Mouse (Mus musculus) kidney, adult 2 months (tissue): ENCODE results near the gene Sh3rf3. TPM values are rescaled to one million over a fixed set of nuclear protein-coding genes. Genes with fewer than 3 reads are reported as not detected.

Experiments
- DNase-seq: peaks from one replicate; pipeline ENCODE4 v3.0.0; 2021
- H3K27ac ChIP-seq: fragments of 200-500 bp; 2 replicates; pipeline ENCODE4 v1.5.1; 2012; ENCODE audit warnings: low read depth, low read length, control low read depth, inconsistent platforms; ENCODE audit not compliant: insufficient read depth
- H3K27me3 ChIP-seq: fragments of 200-500 bp; replicated peaks from 2 replicates; pipeline ENCODE4 v1.6.1; 2012; ENCODE audit warnings: mild to moderate bottlenecking, moderate library complexity, low read length, inconsistent platforms; ENCODE audit not compliant: control insufficient read depth, insufficient read depth
- H3K36me3 ChIP-seq: fragments of 200-500 bp; 2 replicates; pipeline ENCODE4 v1.6.1; 2012; ENCODE audit warnings: mild to moderate bottlenecking, moderate library complexity, low read length, inconsistent platforms; ENCODE audit not compliant: control insufficient read depth, insufficient read depth
- H3K4me1 ChIP-seq: fragments of 200-500 bp; 2 replicates; pipeline ENCODE4 v1.6.1; 2011; ENCODE audit warnings: low read length; ENCODE audit not compliant: control insufficient read depth, insufficient read depth
- H3K4me3 ChIP-seq: fragments of 200-500 bp; 2 replicates; pipeline ENCODE4 v1.5.1; 2011; ENCODE audit warnings: mild to moderate bottlenecking, low read depth, low read length, control low read depth; ENCODE audit not compliant: insufficient read depth
- CTCF ChIP-seq: fragments of 200-500 bp; conservative IDR thresholded peaks from 2 replicates; pipeline ENCODE4 v1.5.1; 2011; ENCODE audit warnings: low read depth, mild to moderate bottlenecking, control low read depth, low read length, moderate library complexity, mixed read lengths; ENCODE audit not compliant: insufficient read depth, insufficient read length
- POLR2A ChIP-seq: fragments of 200-500 bp; IDR thresholded peaks from one replicate; pipeline ENCODE4 v1.6.1; 2011; ENCODE audit warnings: low read depth, low read length, control low read depth
- WGBS: fragments of 180-500 bp; shearing (Covaris S2); methylation state at CpG from one replicate; pipeline ENCODE4 v1.1.7; 2018; 5-methylcytosine and 5-hydroxymethylcytosine counted together
- polyA plus RNA-seq: library from polyadenylated mRNA; depleted of rRNA; stranded (reverse); fragments of >200 nt; gene quantifications from 2 replicates; pipeline ENCODE4 v1.2.3, GENCODE M21; 2012

Sh3rf3 gene
- polyA plus RNA-seq, 1 experiment, result 0.22 TPM

- TF ChIP-seq CTCF, result no peak
- no peak for TF ChIP-seq POLR2A
- H3K27ac ChIP-seq, result no peak overlapping the region
- WGBS, result 75% methylated on average over 4 of the region's 4 CpGs
- DNase-seq, result no peak
- H3K36me3 ChIP-seq, result no peaks in the 10 kb centered on the region
- no peaks in the 10 kb centered on the region for H3K4me1 ChIP-seq
- no peak overlapping the region for H3K4me3 ChIP-seq
- H3K27me3 ChIP-seq, result no peaks in the 10 kb centered on the region
These were observed 155.1 kb downstream of the Sh3rf3 start for GRCm38 (mm10) chr10:58968236-58968635.

- WGBS, result 87% methylated on average over 5 of the region's 5 CpGs
- Histone ChIP-seq H3K36me3 (no peaks in the 10 kb centered on the region), H3K4me1 (no peaks in the 10 kb centered on the region), H3K27ac (no peak overlapping the region), H3K27me3 (no peaks in the 10 kb centered on the region), H3K4me3 (no peak overlapping the region)
- no peak for DNase-seq
- TF ChIP-seq POLR2A (no peak), CTCF (no peak)
These were observed 156.2 kb downstream of the Sh3rf3 start for GRCm38 (mm10) chr10:58969351-58969750.

- no peak overlapping the region for H3K27ac ChIP-seq
- H3K4me1 ChIP-seq, result no peaks in the 10 kb centered on the region
- TF ChIP-seq CTCF (no peak), POLR2A (no peak)
- no peaks in the 10 kb centered on the region for H3K36me3 ChIP-seq
- 88% methylated on average over 1 of the region's 1 CpGs for WGBS
- H3K4me3 ChIP-seq, result no peak overlapping the region
- DNase-seq, result no peak
- H3K27me3 ChIP-seq, result no peaks in the 10 kb centered on the region
These were observed 159.0 kb downstream of the Sh3rf3 start for GRCm38 (mm10) chr10:58972115-58972514.

GRCm38 (mm10) chr10:58974138-58974537 is 161.0 kb downstream of the Sh3rf3 start:
- TF ChIP-seq POLR2A, result no peak
- no peak for TF ChIP-seq CTCF
- no peak for DNase-seq
- H3K36me3 ChIP-seq, result no peaks in the 10 kb centered on the region
- no peaks in the 10 kb centered on the region for H3K27me3 ChIP-seq
- no peak overlapping the region for H3K27ac ChIP-seq
- WGBS, result 66% methylated on average over 5 of the region's 5 CpGs
- no peak overlapping the region for H3K4me3 ChIP-seq
- no peaks in the 10 kb centered on the region for H3K4me1 ChIP-seq

- 39% methylated on average over 7 of the region's 7 CpGs for WGBS
- Histone ChIP-seq H3K4me1 (no peaks in the 10 kb centered on the region), H3K27me3 (no peaks in the 10 kb centered on the region), H3K4me3 (no peak overlapping the region), H3K36me3 (no peaks in the 10 kb centered on the region), H3K27ac (no peak overlapping the region)
- TF ChIP-seq CTCF, result no peak
- TF ChIP-seq POLR2A, result no peak
- no peak for DNase-seq
These were observed 166.3 kb downstream of the Sh3rf3 start for GRCm38 (mm10) chr10:58979320-58979959.

GRCm38 (mm10) chr10:58981674-58982329 is 168.6 kb downstream of the Sh3rf3 start:
- Histone ChIP-seq H3K27ac (no peak overlapping the region), H3K27me3 (no peaks in the 10 kb centered on the region), H3K4me3 (no peak overlapping the region), H3K4me1 (no peaks in the 10 kb centered on the region), H3K36me3 (no peaks in the 10 kb centered on the region)
- 81% methylated on average over 9 of the region's 9 CpGs for WGBS
- DNase-seq, result no peak
- TF ChIP-seq CTCF, result no peak
- TF ChIP-seq POLR2A, result no peak

- H3K4me3 ChIP-seq, result no peak overlapping the region
- no peaks in the 10 kb centered on the region for H3K27me3 ChIP-seq
- TF ChIP-seq CTCF, result no peak
- WGBS, result 78% methylated on average over 5 of the region's 5 CpGs
- no peaks in the 10 kb centered on the region for H3K36me3 ChIP-seq
- no peak overlapping the region for H3K27ac ChIP-seq
- no peak for DNase-seq
- H3K4me1 ChIP-seq, result no peaks in the 10 kb centered on the region
These were observed 169.5 kb downstream of the Sh3rf3 start for GRCm38 (mm10) chr10:58982546-58983154.
